Mouse (Mus musculus): ENCODE measurements around the gene Smim26. TPM values are rescaled to one million over a fixed set of nuclear protein-coding genes. Genes with fewer than 3 reads are reported as not detected.

Gene Smim26
- 11.9 TPM for polyA plus RNA-seq (2014; fragmentation: Illumina TruSeq; extraction: RNeasy Lipid Tissue Mini Kit (QIAGEN cat#74804); ENCODE audit: low replicate concordance)

GRCm38 (mm10) chr2:144593951-144594651, at the start of gene Smim26:
TSS of gene Smim26 (plus strand) at chr2:144594054.

GRCm38 (mm10) chr2:144550529-144550928, 43.3 kb upstream of the Smim26 start, which contains the start of gene Rbbp9:
TSS of gene Rbbp9 (minus strand) at chr2:144550869.

GRCm38 (mm10) chr2:144555820-144556552, 37.9 kb upstream of the Smim26 start, which contains the start of gene Sec23b:
TSS of gene Sec23b (plus strand) at chr2:144556229.

GRCm38 (mm10) chr2:144599831-144600687, 6.2 kb downstream of the Smim26 start, which contains the start of gene Dtd1:
TSS of gene Dtd1 (plus strand) at chr2:144599897.

Other genes starting within 250 kb of the Smim26 start
- 3.7 TPM for gene Kat14, start 225.1 kb upstream of the Smim26 start, polyA plus RNA-seq (2014; fragmentation: Illumina TruSeq; extraction: RNeasy Lipid Tissue Mini Kit (QIAGEN cat#74804); ENCODE audit: low replicate concordance)
- 3.2 TPM for gene Pet117, start 225.1 kb upstream of the Smim26 start, polyA plus RNA-seq (2014; fragmentation: Illumina TruSeq; extraction: RNeasy Lipid Tissue Mini Kit (QIAGEN cat#74804); ENCODE audit: low replicate concordance)
- gene Dzank1, start 66.6 kb upstream of the Smim26 start, polyA plus RNA-seq (2014; fragmentation: Illumina TruSeq; extraction: RNeasy Lipid Tissue Mini Kit (QIAGEN cat#74804); ENCODE audit: low replicate concordance): 0.45 TPM
- gene Polr3f, start 66.3 kb upstream of the Smim26 start, polyA plus RNA-seq (2014; fragmentation: Illumina TruSeq; extraction: RNeasy Lipid Tissue Mini Kit (QIAGEN cat#74804); ENCODE audit: low replicate concordance): 32.0 TPM
- gene Rbbp9, start 43.2 kb upstream of the Smim26 start, polyA plus RNA-seq (2014; fragmentation: Illumina TruSeq; extraction: RNeasy Lipid Tissue Mini Kit (QIAGEN cat#74804); ENCODE audit: low replicate concordance): 73.5 TPM
- gene Sec23b, start 37.8 kb upstream of the Smim26 start, polyA plus RNA-seq (2014; fragmentation: Illumina TruSeq; extraction: RNeasy Lipid Tissue Mini Kit (QIAGEN cat#74804); ENCODE audit: low replicate concordance): 115 TPM
- 8.9 TPM for gene Dtd1, start 5.8 kb downstream of the Smim26 start, polyA plus RNA-seq (2014; fragmentation: Illumina TruSeq; extraction: RNeasy Lipid Tissue Mini Kit (QIAGEN cat#74804); ENCODE audit: low replicate concordance)
- gene Scp2d1, start 229.6 kb downstream of the Smim26 start, polyA plus RNA-seq (2014; fragmentation: Illumina TruSeq; extraction: RNeasy Lipid Tissue Mini Kit (QIAGEN cat#74804); ENCODE audit: low replicate concordance): not detected

Measured in small intestine, adult 10 weeks (tissue).